20 mouse cellular contexts compared by ENCODE assay signal in the genomic region with DNA sequence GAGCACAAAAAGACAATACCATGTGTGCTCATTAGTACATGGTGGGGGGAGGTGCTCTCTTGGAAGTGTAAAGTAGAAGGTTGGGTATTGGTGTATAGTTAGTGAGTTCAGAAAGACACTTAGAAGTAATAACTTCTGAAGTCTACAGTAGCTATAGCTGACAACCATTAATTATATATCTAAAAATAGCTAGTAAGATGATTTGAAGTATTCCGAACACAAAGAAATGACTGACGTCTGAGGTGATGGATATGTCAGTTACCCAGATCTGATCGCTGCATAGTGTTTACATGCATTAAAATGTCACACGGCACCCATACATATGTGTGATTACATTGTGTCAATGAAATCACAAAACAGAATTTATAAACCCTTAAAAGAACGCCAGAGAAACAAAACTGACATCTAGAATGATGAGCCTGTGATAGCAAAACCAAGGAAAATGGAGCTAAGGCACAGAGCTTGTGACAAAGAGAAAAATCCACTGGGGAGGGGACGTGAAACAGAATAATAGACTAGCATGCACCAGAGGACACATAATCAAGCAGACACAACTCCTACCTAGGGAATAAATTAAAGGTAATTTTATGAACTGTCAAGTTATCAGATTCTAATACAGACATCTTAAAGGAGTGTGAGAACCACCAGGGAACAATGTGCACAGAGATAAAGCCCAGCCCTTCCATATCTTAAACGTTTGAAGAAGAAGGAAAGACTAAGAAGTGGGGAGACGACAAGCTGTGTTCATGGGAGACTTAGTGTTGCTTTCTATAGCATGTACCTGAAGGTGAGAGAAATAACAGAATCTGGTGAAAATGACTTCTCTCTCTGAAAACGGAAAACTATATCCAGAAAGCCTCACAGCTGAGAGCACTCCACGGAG.
A peak's percentile ranks its signal among the peaks of the same experiment; 100 is the strongest.
DNase-seq lines count a peak whose midpoint lies in the region; ATAC-seq and TF ChIP-seq lines count a peak whose summit lies in the region.
"Had no signal": no experiment of that assay in that cellular context is flagged by ENCODE, and none has a peak within 500 bp of the region (broad histone marks: within the 10 kb centered on the region; RNA-seq: fewer than 3 reads in every experiment).

No protein-coding gene starts in this region.

- no peak for DNase-seq in liver, embryonic 11.5 days (ENCODE audit: low spot score)
- no peak for DNase-seq in liver
- DNase-seq in retina, postnatal 1 day = peak; percentile 30
- no peak for DNase-seq in gastrocnemius, adult 2 months
- DNase-seq: cerebellum, adult 9-11 months; embryo, embryonic 11 days; heart, postnatal 14 days; kidney, postnatal 4 days; lung, embryonic 14.5 days; lung, postnatal 36 days; right cerebral cortex, postnatal 4 days had no signal

- no peaks in the 10 kb centered on the region for H3K4me1 ChIP-seq in liver, embryonic 11.5 days (replicated peaks; ENCODE audit: control insufficient read depth, insufficient read depth, low read length)
- H3K4me1 ChIP-seq in forebrain, embryonic 16.5 days (replicated peaks; ENCODE audit: control insufficient read depth, insufficient read depth, low read length) = no peaks in the 10 kb centered on the region; the same call in 1 of the 2 replicates
- H3K4me1 ChIP-seq: heart, embryonic 12.5 days; kidney, embryonic 15.5 days; limb, embryonic 12.5 days; neural tube, embryonic 15.5 days had no signal

- intact Hi-C loops in gastrocnemius, adult 2 months (cut with DNase I) = no loop called here

- no peak overlapping the region for H3K9ac ChIP-seq in liver, embryonic 11.5 days (ENCODE audit: low read depth, low read length)
- H3K9ac ChIP-seq in forebrain, embryonic 16.5 days (replicated peaks; ENCODE audit: low read depth, low read length) = no peak overlapping the region
- H3K9ac ChIP-seq: heart, embryonic 12.5 days; hindbrain, embryonic 13.5 days; kidney, embryonic 15.5 days; limb, embryonic 12.5 days; lung, embryonic 14.5 days; neural tube, embryonic 15.5 days had no signal

- H3K27me3 ChIP-seq in liver, embryonic 11.5 days (replicated peaks; ENCODE audit: control insufficient read depth, insufficient read depth, low read length) = no peaks in the 10 kb centered on the region
- H3K27me3 ChIP-seq in forebrain, embryonic 16.5 days (replicated peaks; ENCODE audit: control insufficient read depth, insufficient read depth, low read length) = no peaks in the 10 kb centered on the region
- H3K27me3 ChIP-seq: heart, embryonic 12.5 days; hindbrain, embryonic 13.5 days; kidney, embryonic 15.5 days; limb, embryonic 12.5 days; neural tube, embryonic 15.5 days had no signal

- no peak overlapping the region for H3K4me2 ChIP-seq in liver, embryonic 11.5 days
- no peak overlapping the region for H3K4me2 ChIP-seq in forebrain, embryonic 16.5 days (ENCODE audit: low read length)
- H3K4me2 ChIP-seq: heart, embryonic 12.5 days; hindbrain, embryonic 13.5 days; kidney, embryonic 15.5 days; limb, embryonic 12.5 days; lung, embryonic 14.5 days; neural tube, embryonic 15.5 days had no signal

- H3K4me3 ChIP-seq in liver, embryonic 11.5 days (ENCODE audit: low read depth, low read length) = no peak overlapping the region
- H3K4me3 ChIP-seq in forebrain, embryonic 16.5 days (replicated peaks; ENCODE audit: low read length) = no peak overlapping the region
- H3K4me3 ChIP-seq in gastrocnemius, adult 2 months = no peak overlapping the region
- H3K4me3 ChIP-seq: heart, embryonic 12.5 days; hindbrain, embryonic 13.5 days; kidney, embryonic 15.5 days; limb, embryonic 12.5 days; neural tube, embryonic 15.5 days had no signal

- H3K27ac ChIP-seq in liver, embryonic 11.5 days (ENCODE audit: low read depth, low read length) = no peak overlapping the region
- H3K27ac ChIP-seq in forebrain, embryonic 16.5 days (ENCODE audit: low read length) = no peak overlapping the region
- H3K27ac ChIP-seq in gastrocnemius, adult 2 months = no peak overlapping the region
- H3K27ac ChIP-seq: hindbrain, embryonic 13.5 days; kidney, embryonic 15.5 days; limb, embryonic 12.5 days; neural tube, embryonic 15.5 days had no signal

- ATAC-seq in liver, embryonic 11.5 days (replicated peaks; ENCODE audit: low FRiP score) = peak; percentile 73; the same call in 1 of the 2 replicates
- ATAC-seq in forebrain, embryonic 16.5 days = peak; percentile 86
- ATAC-seq in megakaryocyte-erythroid progenitor cell, adult 5-6 weeks (replicated peaks; ENCODE audit: low FRiP score, low TSS enrichment, poor library complexity, severe bottlenecking) = 0 out of 2 replicates have a peak, but pooled peaks have one; percentile 13
- no peak for ATAC-seq in erythroid progenitor cell, adult 5-6 weeks (replicated peaks; ENCODE audit: low FRiP score, poor library complexity, severe bottlenecking)
- ATAC-seq: intestine, postnatal 0 days had no signal

- TF ChIP-seq CTCF in gastrocnemius, adult 2 months (IDR thresholded peaks at IDR 0.05) = no peak

- no peaks in the 10 kb centered on the region for H3K36me3 ChIP-seq in liver, embryonic 11.5 days (ENCODE audit: control insufficient read depth, insufficient read depth, low read length)
- no peaks in the 10 kb centered on the region for H3K36me3 ChIP-seq in forebrain, embryonic 16.5 days (ENCODE audit: control insufficient read depth, insufficient read depth)
- H3K36me3 ChIP-seq: heart, embryonic 12.5 days; hindbrain, embryonic 13.5 days; kidney, embryonic 15.5 days; limb, embryonic 12.5 days; neural tube, embryonic 15.5 days had no signal

- WGBS in liver, embryonic 11.5 days = 70% methylated on average over 10 of the region's 10 CpGs
- WGBS in forebrain, embryonic 16.5 days = 64% methylated on average over 10 of the region's 10 CpGs

- H3K9me3 ChIP-seq in liver, embryonic 11.5 days (ENCODE audit: control insufficient read depth, low read length) = no peaks in the 10 kb centered on the region
- no peaks in the 10 kb centered on the region for H3K9me3 ChIP-seq in forebrain, embryonic 16.5 days (ENCODE audit: control insufficient read depth, low read length)
- H3K9me3 ChIP-seq: heart, embryonic 12.5 days; hindbrain, embryonic 13.5 days; kidney, embryonic 15.5 days; limb, embryonic 12.5 days; neural tube, embryonic 15.5 days had no signal
